Mouse (Mus musculus) spleen, postnatal 14 days (tissue): Measurements from ENCODE around the gene Ppm1h.

ENCODE experiments used
- DNase-seq, 2 experiments: peaks; one replicate each; pipeline ENCODE4 v3.0.0; 2021 to 2022; ENCODE audit warnings: low spot score in 2 of 2

Gene Ppm1h

GRCm38 (mm10) chr10:122857155-122857554 lies 178.6 kb downstream of the Ppm1h start:
- DNase-seq: no peak

DNA sequence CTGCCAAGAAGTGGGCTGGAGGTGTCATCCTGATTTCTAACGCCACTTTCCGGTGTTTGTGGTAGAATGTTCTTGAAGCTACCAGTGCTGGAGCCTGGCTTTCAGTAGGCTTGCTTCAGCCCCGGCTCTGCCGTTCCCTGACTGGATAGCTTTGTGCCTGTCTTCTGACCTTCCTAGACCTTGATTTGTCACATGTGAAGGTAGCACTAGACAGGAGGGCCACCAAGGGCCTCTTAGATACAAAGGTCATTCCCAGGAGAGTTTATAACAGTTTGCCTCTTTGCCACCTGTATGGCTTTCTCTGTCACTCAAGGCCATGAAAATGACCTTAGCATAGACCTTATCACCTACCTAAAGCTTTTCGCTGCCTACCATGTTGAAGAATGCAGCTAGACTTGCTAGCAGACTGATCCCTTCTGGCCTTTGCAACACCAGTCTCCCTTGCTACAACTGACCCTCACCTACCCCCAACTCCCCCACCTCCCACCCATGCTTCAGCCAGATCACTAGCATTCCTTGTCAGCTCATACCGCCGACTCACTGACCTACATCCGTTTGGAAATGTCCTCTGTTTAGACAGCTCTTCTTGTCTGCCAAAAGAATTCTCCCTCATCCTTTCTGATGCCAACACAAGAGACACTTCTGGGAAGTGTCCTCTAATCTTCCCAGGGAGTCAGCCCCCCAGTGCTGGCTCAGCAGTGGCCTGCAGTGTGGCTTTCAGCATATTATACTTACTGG lies 180.5 kb downstream of the Ppm1h start:
- DNase-seq: no peak

- DNase-seq: no peak
Measured at GRCm38 (mm10) chr10:122859642-122859997, 181.1 kb downstream of the Ppm1h start.

- no peak for DNase-seq
Measured at GRCm38 (mm10) chr10:122860076-122860475, 181.5 kb downstream of the Ppm1h start.

DNA sequence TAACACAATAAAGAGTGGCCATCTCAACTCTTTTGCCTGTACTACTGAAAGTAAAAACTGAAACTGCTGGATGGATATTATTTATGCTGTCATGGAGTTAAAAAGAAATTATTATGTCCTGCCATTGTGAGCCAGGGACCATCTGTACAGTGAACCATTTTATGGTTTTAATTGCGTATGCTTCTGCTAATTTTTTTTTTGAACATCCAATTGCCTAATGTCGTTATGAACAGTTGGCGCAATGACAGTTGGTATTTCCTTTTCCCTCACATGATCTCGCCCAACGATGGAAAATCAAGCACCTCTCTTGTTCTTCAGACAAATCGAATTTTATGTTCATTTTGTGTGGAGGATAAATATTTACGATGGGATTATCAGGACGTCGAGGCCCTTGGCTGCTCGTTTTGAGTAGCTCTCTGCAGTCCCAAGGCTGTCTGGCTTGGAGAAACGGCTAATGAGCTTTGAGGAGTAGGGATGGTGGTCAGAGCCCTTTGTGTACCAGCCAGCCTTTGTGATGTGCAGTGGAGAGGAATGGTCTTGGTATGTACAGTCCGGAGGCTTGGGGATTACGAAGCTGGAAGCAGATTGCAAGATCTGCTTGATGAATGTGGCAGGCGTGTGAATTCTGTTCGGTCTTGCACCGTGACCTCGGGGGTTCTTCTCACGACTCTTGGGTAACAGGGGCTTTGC lies 183.3 kb downstream of the Ppm1h start:
- DNase-seq: no peak

- DNase-seq: no peak
Measured at GRCm38 (mm10) chr10:122862386-122863023, 183.9 kb downstream of the Ppm1h start.

DNA sequence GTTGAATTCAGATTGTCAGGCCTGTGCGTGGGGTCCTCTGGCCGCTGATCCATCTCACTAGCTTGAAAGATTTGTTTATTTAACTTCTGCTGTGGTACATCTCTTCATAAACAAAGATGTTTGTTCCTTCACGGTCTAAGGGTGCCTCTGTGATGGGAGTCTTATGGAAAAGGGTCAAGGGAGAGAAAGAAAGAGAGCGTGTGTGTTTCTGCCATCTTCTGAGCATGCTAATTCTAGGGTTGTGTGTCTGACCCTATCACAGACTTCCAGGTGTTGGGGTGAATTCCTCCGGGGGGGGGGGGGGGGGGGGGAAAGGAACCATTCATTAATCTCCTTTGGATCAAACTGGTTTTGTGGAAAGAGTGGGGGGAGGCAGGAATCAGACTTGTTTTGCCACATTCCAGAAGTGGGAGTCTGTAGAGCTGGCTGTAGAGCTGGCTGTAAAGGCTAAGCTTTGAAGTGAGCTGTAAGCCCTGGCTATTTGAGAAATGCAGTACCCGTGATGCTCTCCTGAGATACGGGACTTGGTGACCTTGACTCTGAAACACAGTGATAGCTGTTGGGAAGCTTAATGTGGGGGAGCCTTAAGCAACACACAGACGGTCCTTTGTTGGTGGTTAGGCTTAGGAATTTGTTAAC lies 191.4 kb downstream of the Ppm1h start:
- no peak for DNase-seq

- DNase-seq: no peak
Measured at GRCm38 (mm10) chr10:122870848-122871494, 192.4 kb downstream of the Ppm1h start.

- DNase-seq: no peak
Measured at GRCm38 (mm10) chr10:122872720-122873119, 194.2 kb downstream of the Ppm1h start.

DNA sequence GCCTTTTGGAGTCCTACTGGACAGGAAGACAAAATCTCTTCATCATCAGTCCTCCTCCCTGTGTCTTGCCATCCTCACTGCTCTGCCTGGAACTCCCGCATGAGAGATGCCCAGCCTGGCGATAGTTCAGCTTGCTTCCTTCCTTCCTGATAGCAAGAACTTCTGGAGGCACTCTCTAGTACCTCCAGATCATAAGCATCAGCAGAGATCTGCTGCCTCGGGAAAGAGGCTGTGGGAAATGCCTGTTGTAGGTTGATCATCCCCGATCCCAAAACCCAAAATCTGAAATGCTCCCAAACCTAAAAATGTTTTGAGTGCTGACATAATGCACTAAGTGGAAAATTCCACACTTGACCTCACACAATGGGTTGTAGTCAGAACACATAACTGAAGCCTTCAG lies 198.4 kb downstream of the Ppm1h start:
- DNase-seq: no peak

DNA sequence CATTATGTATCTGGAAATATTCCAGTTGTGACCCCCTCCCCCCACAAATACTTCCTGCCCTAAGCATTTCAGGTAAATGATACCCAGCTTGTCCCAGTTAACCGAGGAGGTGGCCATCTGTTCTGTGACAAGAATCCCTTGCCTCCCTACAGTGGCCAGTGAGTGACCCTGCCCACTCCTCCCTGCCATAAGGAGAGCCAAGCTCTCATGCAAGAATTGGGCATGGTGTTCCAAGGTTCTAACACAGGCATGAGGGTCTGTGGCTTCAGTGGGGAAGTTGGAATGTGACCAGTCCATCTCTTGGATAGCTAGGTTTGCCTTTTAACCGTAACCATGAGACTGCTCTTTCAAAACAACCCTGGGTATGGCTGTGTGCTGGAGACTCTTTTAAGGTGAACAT lies 198.9 kb downstream of the Ppm1h start:
- DNase-seq: no peak

GRCm38 (mm10) chr10:122881456-122881855 lies 202.9 kb downstream of the Ppm1h start:
- no peak for DNase-seq

- no peak for DNase-seq
Measured at GRCm38 (mm10) chr10:122882614-122883013, 204.1 kb downstream of the Ppm1h start.

GRCm38 (mm10) chr10:122883823-122884743 lies 205.5 kb downstream of the Ppm1h start:
- peak in 1 of 2 experiments; percentile 3 for DNase-seq

GRCm38 (mm10) chr10:122885301-122885700 lies 206.7 kb downstream of the Ppm1h start:
- no peak for DNase-seq

- no peak for DNase-seq
Measured at GRCm38 (mm10) chr10:122886055-122886915, 207.7 kb downstream of the Ppm1h start.

DNA sequence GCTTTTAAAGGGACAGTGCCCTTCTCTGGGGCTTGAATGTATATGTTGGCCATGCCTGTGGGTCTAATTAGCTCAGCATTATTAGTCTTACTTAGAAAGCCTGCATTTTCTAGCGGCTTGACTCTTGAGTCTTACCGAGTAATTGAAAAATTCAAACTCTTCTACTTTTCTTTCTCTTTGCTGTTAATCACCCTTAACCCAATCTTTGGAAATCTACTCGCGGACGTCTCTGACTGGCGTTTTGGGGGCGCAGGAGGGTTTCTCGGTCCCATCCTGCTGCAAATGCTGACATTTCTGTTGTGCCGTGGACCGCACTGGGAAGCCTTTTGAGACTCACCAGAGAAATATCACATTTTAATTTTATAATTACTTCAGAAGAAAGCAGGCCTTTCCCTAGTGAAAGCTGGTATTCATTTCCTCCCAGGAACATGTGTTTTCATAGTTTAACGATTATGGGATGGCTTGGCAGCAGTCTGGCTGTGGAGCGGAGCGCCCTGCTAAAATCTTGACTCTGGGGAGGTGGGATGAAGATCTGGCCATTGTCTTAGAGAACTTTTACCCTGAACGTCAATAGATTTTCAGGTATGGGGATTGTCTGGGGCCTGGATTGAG lies 208.5 kb downstream of the Ppm1h start:
- no peak for DNase-seq

GRCm38 (mm10) chr10:122887528-122888183 lies 209.1 kb downstream of the Ppm1h start:
- no peak for DNase-seq
